Mouse (Mus musculus) cerebellum, postnatal 4 days (tissue): ENCODE results near the gene Rtn2.

Experiments used
- DNase-seq, 2 experiments: peaks; one replicate each; pipeline ENCODE4 v3.0.0; 2022; ENCODE audit warnings: low spot score in 2 of 2, mixed read lengths in 1 of 2

The Rtn2 gene

DNA sequence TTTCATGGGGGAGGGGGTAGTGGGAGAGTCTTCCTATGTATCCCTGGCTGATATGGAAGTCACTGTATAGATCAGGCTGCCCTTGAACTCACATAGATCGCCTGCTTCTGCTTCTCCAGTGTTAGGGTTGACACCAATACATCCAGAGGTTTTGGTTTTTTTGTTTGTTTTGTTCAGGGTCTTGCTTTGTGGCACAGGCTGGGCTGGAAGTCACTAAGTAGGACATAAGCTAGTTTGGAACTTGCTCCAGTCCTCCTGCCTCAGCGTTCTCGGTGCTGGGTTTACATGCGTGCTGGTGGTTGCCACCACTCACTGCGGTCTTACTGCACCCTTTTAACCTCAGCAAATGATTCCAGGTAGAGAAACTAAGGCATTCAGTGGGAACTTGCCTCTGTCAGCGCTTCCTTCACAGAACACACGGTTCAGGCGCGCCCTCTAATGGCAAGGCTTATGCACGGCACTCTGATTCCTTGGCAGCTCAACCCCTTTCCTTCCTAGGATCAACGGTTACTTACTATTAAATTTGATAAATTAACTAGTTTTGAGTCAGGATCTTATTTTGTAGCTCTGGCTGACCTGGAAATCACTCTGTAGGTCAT, 60.9 kb downstream of the Rtn2 start:
- DNase-seq, result peak in 1 of 2 experiments; percentile 67

DNA sequence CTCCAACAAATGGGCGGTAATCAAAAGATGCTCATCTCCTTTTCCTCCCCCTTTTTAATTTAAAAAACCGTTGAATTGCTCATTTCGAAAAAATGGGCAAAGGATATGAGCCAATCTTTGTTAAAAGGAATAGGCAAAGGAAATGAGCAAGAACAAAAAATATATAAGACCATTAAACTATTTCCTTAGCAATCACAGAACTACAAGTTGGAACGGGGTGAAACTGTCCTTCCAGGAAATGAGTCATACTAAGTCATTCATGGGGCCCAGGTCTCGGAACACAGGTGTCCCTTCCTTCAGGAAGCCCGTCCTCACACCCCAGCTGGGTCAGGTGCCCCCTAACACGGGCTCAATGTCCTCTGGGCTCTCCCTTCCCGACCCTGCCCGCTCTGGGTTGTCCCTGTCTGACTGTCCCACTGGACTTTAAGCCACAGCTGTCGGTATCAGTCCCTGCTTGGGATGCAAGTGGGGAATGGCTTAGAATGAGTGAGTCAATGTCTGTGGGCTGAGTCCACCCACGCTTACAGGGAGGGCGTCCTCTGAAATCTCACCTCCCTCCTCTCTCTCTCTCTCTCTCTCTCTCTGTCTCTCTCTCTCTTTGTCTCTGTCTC, 61.9 kb downstream of the Rtn2 start, which contains the start of gene Ercc1:
Gene Ercc1 (plus strand): TSS at position 542 of the 611 bp plus-strand sequence.
- DNase-seq, result no peak

DNA sequence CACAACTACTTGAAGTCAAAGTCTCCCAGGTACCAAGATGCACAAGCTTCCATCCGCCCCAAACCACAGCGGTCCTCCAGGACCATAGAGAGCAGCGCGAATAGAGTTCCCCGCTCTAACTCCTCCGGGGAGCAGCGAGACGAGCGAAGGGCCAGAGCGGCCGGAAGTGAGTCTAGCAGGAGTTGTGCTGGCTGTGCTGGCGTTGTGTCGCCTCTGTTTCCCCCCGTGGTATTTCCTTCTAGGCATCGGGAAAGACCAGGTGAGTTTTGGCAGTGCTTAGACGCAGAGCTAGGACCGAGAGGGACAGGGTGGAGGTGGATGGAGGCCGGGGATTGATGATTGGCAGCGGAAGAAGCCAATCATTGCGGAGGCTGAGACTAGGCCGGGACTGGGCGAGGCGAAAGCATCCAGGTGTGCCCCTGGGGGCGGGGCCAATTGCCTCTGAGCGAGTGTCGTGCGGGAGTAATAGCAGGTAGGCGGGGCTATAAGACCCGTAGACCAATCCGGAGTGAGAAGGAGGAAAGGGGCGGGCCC, 62.6 kb downstream of the Rtn2 start:
- peak; percentile 83 to 92 for DNase-seq
